Mouse (Mus musculus): ENCODE results near the gene Znhit6. TPM values are rescaled to one million over a fixed set of nuclear protein-coding genes. Genes with fewer than 3 reads are reported as not detected.

The Znhit6 gene
- total and polyA plus RNA-seq, 3 experiments: 54.4 to 188 (median 58.6) TPM

GRCm38 (mm10) chr3:145652322-145653131 lies 76.5 kb downstream of the Znhit6 start:
- no peak for DNase-seq (ENCODE audit: extremely low read depth)
- Histone ChIP-seq H3K4me3 (replicated peaks in 1 of 3; ENCODE audit: low read depth in 2 of 3, low read length in 2 of 3, poor library complexity in 1 of 3) (no peak overlapping the region), H3K4me1 (ENCODE audit: control insufficient read depth in 1 of 2, insufficient read depth in 2 of 2) (peaks cover 0 to 11% of the 10 kb centered on the region in 2 experiments; a peak in 2 of 4 replicates), H3K79me2 (replicated peaks; ENCODE audit: control insufficient read depth, extremely low read depth, insufficient read depth, poor library complexity, severe bottlenecking) (no peaks in the 10 kb centered on the region), H3K36me3 (replicated peaks in 1 of 2; ENCODE audit: control insufficient read depth in 1 of 2, insufficient read depth in 1 of 2, low read length in 1 of 2) (no peaks in the 10 kb centered on the region), H3K9me3 (replicated peaks; ENCODE audit: low read length) (peaks cover 2% of the 10 kb centered on the region), H3K27ac (ENCODE audit: insufficient read depth, low read depth) (no peak overlapping the region), H3K4me2 (ENCODE audit: insufficient read depth, low read depth, poor library complexity, severe bottlenecking) (no peak overlapping the region), H3K27me3 (replicated peaks) (no peaks in the 10 kb centered on the region), H3K9ac (ENCODE audit: insufficient read depth, low read depth) (no peak overlapping the region)
- in situ Hi-C loops (cut with MboI; ENCODE audit: low pct_ligation_motif_present, low pct_unique_long_range_greater_than_20kb, low sequenced_read_pairs) (no loop called here), dilution Hi-C loops (cut with MboI; ENCODE audit: extremely low pct_ligation_motif_present, extremely low pct_unique_long_range_greater_than_20kb, low sequenced_read_pairs) (no loop called here)
- TF ChIP-seq MEF2A (IDR thresholded peaks at IDR 0.05; ENCODE audit: borderline replicate concordance, low read depth, low read length) (no peak), BHLHE40 (IDR thresholded peaks at IDR 0.05; ENCODE audit: low read depth, low read length) (no peak), MYC (IDR thresholded peaks at IDR 0.05; ENCODE audit: low read depth, low read length) (no peak), MAZ (IDR thresholded peaks at IDR 0.05; ENCODE audit: low read depth, low read length) (no peak), ZNF384 (IDR thresholded peaks at IDR 0.05; ENCODE audit: low read depth, low read length) (no peak), RCOR1 (conservative IDR thresholded peaks at IDR 0.05; ENCODE audit: low read depth, low read length) (no peak), POLR2AphosphoS2 (IDR thresholded peaks at IDR 0.05; ENCODE audit: low read depth, low read length) (no peak), E2F4 (IDR thresholded peaks at IDR 0.05; ENCODE audit: insufficient replicate concordance, low read depth, low read length) (no peak), ZC3H11A (IDR thresholded peaks at IDR 0.05; ENCODE audit: low read depth, low read length) (no peak), ZKSCAN1 (IDR thresholded peaks at IDR 0.05; ENCODE audit: borderline replicate concordance, low read depth, low read length) (no peak)

DNA sequence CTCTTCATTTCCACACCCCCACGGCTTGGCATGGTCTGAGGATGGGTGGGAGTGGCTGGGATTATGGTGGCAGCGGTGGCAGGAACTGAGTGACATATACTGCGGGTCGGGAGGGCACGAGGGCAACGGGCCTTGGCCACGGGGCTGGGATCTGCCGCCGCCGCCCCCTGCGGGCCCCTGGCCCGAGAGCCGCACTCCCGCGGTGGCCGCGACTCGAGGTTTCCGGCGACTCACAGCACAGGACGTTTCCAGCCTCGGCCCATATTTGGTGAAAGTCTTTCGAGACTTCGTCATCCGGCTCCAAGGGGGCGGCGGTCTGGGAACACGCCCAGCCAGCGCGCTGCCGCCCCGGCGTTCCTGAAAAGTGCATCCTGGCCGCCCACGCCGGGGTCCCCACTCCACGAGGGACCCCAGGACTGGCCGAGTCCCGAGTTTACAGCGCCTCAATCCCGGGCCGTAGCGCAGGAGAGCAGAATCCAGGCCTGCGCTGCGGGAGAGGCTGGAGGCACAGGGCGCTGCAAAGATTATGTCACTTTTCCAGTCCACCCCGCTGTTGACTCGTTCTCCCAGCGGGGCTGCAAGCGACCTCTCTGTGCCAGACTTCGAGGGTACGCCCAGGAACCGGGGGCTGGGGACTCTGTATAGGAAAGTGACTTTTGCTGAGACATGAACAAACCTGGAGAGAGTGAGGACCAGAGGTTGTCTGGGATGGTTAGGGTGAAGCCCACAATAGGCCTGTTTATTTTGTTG lies 77.4 kb downstream of the Znhit6 start:
- H3K4me2 ChIP-seq (ENCODE audit: insufficient read depth, low read depth, poor library complexity, severe bottlenecking): no peak overlapping the region
- in situ Hi-C loops (cut with MboI; ENCODE audit: low pct_ligation_motif_present, low pct_unique_long_range_greater_than_20kb, low sequenced_read_pairs) (no loop called here), dilution Hi-C loops (cut with MboI; ENCODE audit: extremely low pct_ligation_motif_present, extremely low pct_unique_long_range_greater_than_20kb, low sequenced_read_pairs) (no loop called here)
- no peak for TF ChIP-seq JUN (IDR thresholded peaks at IDR 0.05; ENCODE audit: insufficient read depth, low read depth, low read length)
- TF ChIP-seq RAD21 (IDR thresholded peaks at IDR 0.05; ENCODE audit: low read depth, low read length): no peak
- TF ChIP-seq MAX (IDR thresholded peaks at IDR 0.05; ENCODE audit: low read length): no peak
- no peak overlapping the region for H3K27ac ChIP-seq (ENCODE audit: insufficient read depth, low read depth)
- H3K27me3 ChIP-seq (replicated peaks): no peaks in the 10 kb centered on the region
- no peak overlapping the region for H3K9ac ChIP-seq (ENCODE audit: insufficient read depth, low read depth)
- H3K36me3 ChIP-seq (replicated peaks in 1 of 2; ENCODE audit: control insufficient read depth in 1 of 2, insufficient read depth in 1 of 2, low read length in 1 of 2): no peaks in the 10 kb centered on the region
- peaks cover 0 to 11% of the 10 kb centered on the region in 2 experiments; a peak in 2 of 4 replicates for H3K4me1 ChIP-seq (ENCODE audit: control insufficient read depth in 1 of 2, insufficient read depth in 2 of 2)
- DNase-seq (ENCODE audit: extremely low read depth): no peak
- no peaks in the 10 kb centered on the region for H3K79me2 ChIP-seq (replicated peaks; ENCODE audit: control insufficient read depth, extremely low read depth, insufficient read depth, poor library complexity, severe bottlenecking)
- peaks cover 2% of the 10 kb centered on the region for H3K9me3 ChIP-seq (replicated peaks; ENCODE audit: low read length)
- H3K4me3 ChIP-seq (replicated peaks in 1 of 3; ENCODE audit: low read depth in 2 of 3, low read length in 2 of 3, poor library complexity in 1 of 3): no peak overlapping the region
